Mouse (Mus musculus): ENCODE data around the gene Hcn3. TPM values are rescaled to one million over a fixed set of nuclear protein-coding genes. Genes with fewer than 3 reads are reported as not detected.

Hcn3 gene
- polyA plus RNA-seq, 1 experiment from 2014 or later, result 5.5 TPM

DNA sequence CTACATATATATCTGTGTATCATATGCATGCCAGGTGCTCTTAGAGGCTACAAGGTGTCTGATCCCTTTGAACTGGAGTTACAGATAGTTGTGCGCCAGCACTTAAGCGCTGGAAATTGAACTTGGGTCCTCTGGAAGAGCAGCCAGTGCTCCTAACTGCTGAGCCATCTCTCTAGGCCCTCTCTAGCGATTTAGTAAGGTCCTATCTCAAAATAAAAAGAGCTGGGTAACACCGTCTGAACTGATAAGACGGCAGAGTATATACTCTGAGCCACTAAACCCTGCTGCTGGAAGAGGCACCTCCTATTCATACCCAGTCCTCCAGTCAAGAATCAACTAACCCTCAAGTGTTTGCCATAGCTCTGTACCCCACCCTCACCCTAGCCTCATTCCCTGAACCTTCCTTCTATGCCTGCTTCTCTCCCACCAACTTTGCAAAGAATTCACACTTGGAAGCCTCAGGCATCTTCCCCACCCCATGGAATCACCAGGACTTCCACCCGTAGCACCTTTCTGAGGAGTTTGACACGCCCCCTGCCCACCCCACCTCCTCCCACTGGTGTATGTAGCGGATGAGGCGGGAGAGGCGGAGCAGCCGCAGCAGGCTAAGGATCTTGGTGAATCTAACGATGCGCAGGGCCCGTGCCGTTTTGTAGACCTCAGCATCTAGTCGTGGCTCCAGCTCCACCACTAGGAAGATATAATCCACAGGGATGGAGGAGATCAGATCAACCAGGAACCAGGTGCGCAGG is 7.7 kb downstream of the Hcn3 start:
- DNase-seq (ENCODE audit: extremely low spot score, low spot score), result no peak
- no peak overlapping the region for H3K27ac ChIP-seq
- 64% methylated on average over 17 of the region's 17 CpGs for WGBS
- peaks cover 51% of the 10 kb centered on the region for H3K27me3 ChIP-seq (ENCODE audit: poor library complexity, severe bottlenecking)
- no peaks in the 10 kb centered on the region for H3K36me3 ChIP-seq (replicated peaks)
- peaks cover 23% of the 10 kb centered on the region for H3K4me1 ChIP-seq
- H3K9me3 ChIP-seq, result no peaks in the 10 kb centered on the region
- H3K4me3 ChIP-seq, result no peak overlapping the region

DNA sequence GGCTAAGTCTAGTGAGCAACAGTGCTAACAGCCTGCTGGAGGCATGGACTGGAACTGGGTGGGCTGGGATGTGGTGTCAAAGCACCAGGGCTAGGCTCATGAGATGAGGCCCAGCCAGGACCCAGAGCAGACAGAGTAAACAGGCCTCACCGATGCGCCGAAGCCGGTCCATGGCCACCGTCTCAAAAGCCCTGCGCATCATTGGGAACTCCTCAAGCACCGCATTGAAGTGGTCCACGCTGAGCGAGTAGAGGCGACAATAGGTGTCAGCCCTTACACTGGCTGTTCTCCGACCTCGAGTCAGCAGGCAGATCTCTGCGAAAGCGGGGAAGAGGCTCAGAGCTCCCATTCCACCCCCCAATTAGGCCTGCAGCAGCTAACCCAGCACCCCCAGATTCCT is 11.4 kb downstream of the Hcn3 start:
- H3K27ac ChIP-seq, result no peak overlapping the region
- H3K27me3 ChIP-seq (ENCODE audit: poor library complexity, severe bottlenecking), result peaks cover 74% of the 10 kb centered on the region
- peaks cover 45% of the 10 kb centered on the region for H3K4me1 ChIP-seq
- H3K9me3 ChIP-seq, result no peaks in the 10 kb centered on the region
- no peaks in the 10 kb centered on the region for H3K36me3 ChIP-seq (replicated peaks)
- no peak for DNase-seq (ENCODE audit: extremely low spot score, low spot score)
- H3K4me3 ChIP-seq, result 0 out of 2 replicates have a peak overlapping the region, but pooled peaks have one; percentile 40
- WGBS, result 75% methylated on average over 14 of the region's 14 CpGs

DNA sequence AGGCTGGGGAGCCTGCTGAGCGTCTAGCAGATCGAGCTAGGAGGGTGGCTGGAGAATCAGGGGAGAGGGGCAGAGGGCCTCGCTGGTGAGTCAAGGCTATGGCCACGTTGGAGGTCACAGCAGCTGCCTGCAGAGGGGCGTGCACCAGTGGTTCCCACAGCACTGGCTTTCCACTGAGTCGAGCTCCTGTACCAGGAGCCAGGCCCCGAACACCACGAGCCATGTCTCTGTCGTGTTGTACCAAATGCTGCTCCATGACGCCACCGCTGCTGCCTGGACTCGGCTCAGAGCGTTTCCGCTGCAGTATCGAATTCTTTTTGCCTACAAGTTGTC is 12.1 kb downstream of the Hcn3 start:
- H3K4me3 ChIP-seq, result peak overlapping the region; percentile 40
- H3K27me3 ChIP-seq (ENCODE audit: poor library complexity, severe bottlenecking), result peaks cover 77% of the 10 kb centered on the region
- peak overlapping the region; percentile 56; the same call in 1 of the 2 replicates for H3K27ac ChIP-seq
- peaks cover 45% of the 10 kb centered on the region for H3K4me1 ChIP-seq
- peak; percentile 28 for DNase-seq (ENCODE audit: extremely low spot score, low spot score)
- 9% methylated on average over 15 of the region's 15 CpGs for WGBS
- H3K9me3 ChIP-seq, result no peaks in the 10 kb centered on the region
- H3K36me3 ChIP-seq (replicated peaks), result no peaks in the 10 kb centered on the region

DNA sequence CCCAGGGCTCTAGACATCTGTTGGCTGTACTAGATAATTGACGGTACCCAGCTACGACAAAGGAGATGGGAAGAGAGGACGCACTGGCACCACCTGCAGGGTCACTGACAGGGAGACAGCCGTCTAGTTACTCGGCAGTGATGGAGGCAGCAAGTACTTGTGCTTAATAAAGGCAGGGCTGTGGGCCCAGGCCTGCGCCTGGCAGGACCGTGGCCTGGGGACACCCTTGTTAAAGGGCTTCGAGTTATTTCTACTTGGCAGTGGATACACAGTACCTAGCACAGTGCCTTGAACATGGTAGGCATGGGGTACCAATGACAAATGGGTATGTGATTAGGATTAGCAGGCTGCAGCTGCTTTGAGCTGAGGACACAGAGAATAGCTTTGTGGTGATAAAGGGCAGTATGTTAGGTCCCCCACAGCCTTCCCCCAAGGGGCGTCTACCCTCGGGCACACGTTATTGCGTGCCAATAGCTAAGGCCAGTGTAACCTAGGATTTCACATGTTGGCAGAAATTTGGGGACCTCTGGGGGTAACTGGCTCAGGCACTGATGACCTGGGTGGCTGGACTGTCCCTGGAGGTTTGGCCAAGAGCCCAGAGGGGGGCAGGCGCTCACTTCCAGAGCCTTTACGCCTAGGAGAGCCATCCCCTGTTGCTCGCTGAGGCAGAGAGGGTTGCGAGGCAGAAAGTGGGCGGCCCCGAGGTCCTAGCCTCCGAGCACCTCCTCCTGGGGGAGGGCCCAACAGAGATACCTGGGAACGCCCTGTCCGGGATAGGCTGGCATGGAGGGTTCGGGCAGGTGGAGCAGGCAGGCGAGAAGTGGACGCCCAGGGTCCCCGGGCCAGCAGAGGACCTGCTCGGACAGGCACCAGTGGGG is 12.7 kb downstream of the Hcn3 start:
- peak overlapping the region; percentile 56; the same call in 1 of the 2 replicates for H3K27ac ChIP-seq
- peak overlapping the region; percentile 40 for H3K4me3 ChIP-seq
- peaks cover 41% of the 10 kb centered on the region for H3K4me1 ChIP-seq
- no peaks in the 10 kb centered on the region for H3K36me3 ChIP-seq (replicated peaks)
- WGBS, result 22% methylated on average over 26 of the region's 26 CpGs
- H3K9me3 ChIP-seq, result no peaks in the 10 kb centered on the region
- H3K27me3 ChIP-seq (ENCODE audit: poor library complexity, severe bottlenecking), result peaks cover 78% of the 10 kb centered on the region
- no peak for DNase-seq (ENCODE audit: extremely low spot score, low spot score)

DNA sequence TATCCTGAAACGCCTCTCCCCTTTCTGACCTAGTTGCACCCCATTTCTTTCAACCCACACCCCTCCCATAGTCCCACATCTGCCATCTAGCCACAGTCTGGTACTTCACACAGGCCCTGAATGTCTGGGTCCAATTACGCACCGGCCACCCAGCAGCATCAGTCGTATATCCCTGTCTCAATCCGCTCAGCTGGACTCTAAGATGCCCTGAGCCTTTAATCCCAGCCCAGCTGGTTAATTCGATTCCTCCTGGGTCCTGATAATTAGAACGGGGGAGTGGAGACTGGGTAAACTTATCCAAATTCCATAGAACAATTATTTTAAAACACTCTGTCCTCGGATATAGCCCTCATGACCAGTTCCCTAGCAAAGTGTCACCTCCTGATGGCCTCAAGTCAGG is 14.4 kb downstream of the Hcn3 start:
- H3K27me3 ChIP-seq (ENCODE audit: poor library complexity, severe bottlenecking), result peaks cover 66% of the 10 kb centered on the region
- 30% methylated on average over 8 of the region's 8 CpGs for WGBS

DNA sequence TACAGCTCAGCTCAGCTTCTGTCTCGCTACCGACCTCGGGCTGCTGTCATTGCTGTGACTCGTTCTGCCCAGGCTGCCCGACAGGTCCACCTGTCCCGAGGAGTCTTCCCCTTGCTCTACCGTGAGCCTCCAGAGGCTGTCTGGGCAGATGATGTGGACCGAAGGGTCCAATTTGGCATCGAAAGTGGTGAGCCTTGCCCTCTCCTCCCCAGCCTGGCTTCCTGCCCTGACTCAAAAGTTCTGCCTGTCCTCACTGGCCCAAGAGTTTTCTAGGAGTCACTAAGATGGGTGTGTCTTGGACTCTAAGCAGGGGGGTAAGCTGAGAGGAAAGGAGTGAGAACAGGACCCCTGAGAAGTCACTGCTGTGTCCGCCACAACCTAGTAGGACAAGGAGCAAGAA is 15.2 kb downstream of the Hcn3 start:
- no peak overlapping the region for H3K4me3 ChIP-seq
- H3K27ac ChIP-seq, result no peak overlapping the region
- no peaks in the 10 kb centered on the region; the same call in 1 of the 2 replicates for H3K36me3 ChIP-seq (replicated peaks)
- H3K4me1 ChIP-seq, result peaks cover 40% of the 10 kb centered on the region
- H3K9me3 ChIP-seq, result no peaks in the 10 kb centered on the region
- DNase-seq (ENCODE audit: extremely low spot score, low spot score), result no peak
- WGBS, result 82% methylated on average over 10 of the region's 10 CpGs
- peaks cover 58% of the 10 kb centered on the region for H3K27me3 ChIP-seq (ENCODE audit: poor library complexity, severe bottlenecking)

More for the DNA sequence above, 14.4 kb downstream of the Hcn3 start:
- no peak overlapping the region for H3K27ac ChIP-seq
- no peak overlapping the region for H3K4me3 ChIP-seq
- no peaks in the 10 kb centered on the region; the same call in 1 of the 2 replicates for H3K36me3 ChIP-seq (replicated peaks)
- H3K4me1 ChIP-seq, result peaks cover 41% of the 10 kb centered on the region
- H3K9me3 ChIP-seq, result no peaks in the 10 kb centered on the region
- DNase-seq (ENCODE audit: extremely low spot score, low spot score), result no peak

DNA sequence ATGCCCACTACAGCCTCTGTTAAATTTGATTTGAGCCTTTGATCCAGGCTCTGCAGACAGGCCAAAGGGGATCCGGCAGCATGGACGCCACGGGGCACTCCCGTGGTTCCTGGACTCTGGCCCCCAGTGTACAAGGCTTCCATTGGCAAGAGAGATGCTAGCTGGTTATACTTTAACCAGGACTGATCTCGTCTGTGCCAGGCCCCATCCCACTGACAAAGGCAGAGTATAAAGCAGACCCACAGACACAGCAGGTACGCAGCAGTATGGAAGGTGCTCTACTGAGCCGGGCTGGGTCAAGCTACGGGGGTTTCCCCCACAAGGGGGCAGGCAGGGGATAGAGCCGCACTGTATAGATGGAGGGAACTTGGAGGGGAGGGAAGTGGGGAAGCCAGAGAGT is 23.6 kb downstream of the Hcn3 start:
- WGBS, result 39% methylated on average over 9 of the region's 9 CpGs
- Histone ChIP-seq H3K4me3 (peak overlapping the region; percentile 16), H3K36me3 (replicated peaks) (no peaks in the 10 kb centered on the region; the same call in 1 of the 2 replicates), H3K27me3 (ENCODE audit: poor library complexity, severe bottlenecking) (peaks cover 35% of the 10 kb centered on the region), H3K9me3 (no peaks in the 10 kb centered on the region), H3K27ac (peak overlapping the region; percentile 67), H3K4me1 (peaks cover 10% of the 10 kb centered on the region)
- no peak for DNase-seq (ENCODE audit: extremely low spot score, low spot score)

DNA sequence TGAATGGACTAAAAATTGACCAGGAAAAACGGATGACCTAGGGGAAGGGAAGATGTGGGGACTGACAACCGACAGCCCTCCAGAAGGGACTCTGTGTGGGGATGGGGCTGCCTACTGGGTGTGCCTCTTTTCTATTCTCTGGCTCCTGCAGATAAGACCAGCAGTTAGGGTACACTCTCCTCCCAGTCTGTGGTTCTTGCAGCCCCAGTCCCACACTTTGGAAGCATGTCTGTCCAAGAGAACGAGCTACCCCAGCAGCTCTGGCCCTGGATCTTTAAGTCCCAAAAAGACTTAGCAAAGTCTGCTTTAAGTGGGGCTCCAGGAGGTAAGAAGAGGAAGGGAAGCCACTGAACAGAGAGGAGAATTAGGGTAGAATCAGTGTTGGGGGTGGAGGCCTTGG is 24.0 kb downstream of the Hcn3 start, which contains the start of gene Pklr:
Pklr (plus strand) TSS at position 185 of the 400 bp plus-strand sequence.
- peaks cover 10% of the 10 kb centered on the region for H3K4me1 ChIP-seq
- WGBS, result 63% methylated on average over 3 of the region's 3 CpGs
- H3K27me3 ChIP-seq (ENCODE audit: poor library complexity, severe bottlenecking), result peaks cover 35% of the 10 kb centered on the region
- peak within 1 kb of the TSS; percentile 67 for H3K27ac ChIP-seq
- DNase-seq (ENCODE audit: extremely low spot score, low spot score), result no peak
- H3K36me3 ChIP-seq (replicated peaks), result no peaks in the 10 kb centered on the region
- H3K9me3 ChIP-seq, result no peaks in the 10 kb centered on the region
- H3K4me3 ChIP-seq, result peak within 1 kb of the TSS; percentile 16

DNA sequence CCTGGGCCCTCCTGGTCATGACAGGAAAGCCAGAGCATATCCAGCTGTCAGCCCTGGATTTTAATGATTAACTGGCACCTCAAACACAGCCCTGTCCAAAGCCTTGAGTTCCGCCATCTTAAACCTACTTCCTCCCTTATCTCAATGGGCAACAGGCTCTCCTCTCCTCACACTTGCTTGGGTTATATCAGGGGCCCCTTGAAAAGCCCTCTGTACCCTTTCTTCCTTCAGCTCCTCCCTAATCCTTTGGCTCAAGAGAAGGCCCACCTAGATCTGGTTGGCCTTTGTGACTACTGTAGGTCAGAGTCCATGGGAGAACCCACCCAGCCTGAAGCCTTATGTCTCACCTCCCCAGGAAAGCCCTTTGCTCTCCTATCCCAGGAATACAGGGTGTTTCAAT is 26.2 kb downstream of the Hcn3 start:
- WGBS, result 92% methylated on average over 1 of the region's 1 CpGs
- peaks cover 14% of the 10 kb centered on the region for H3K4me1 ChIP-seq
- H3K27ac ChIP-seq, result peak overlapping the region; percentile 21; the same call in 1 of the 2 replicates
- no peaks in the 10 kb centered on the region for H3K36me3 ChIP-seq (replicated peaks)
- H3K27me3 ChIP-seq (ENCODE audit: poor library complexity, severe bottlenecking), result peaks cover 35% of the 10 kb centered on the region
- no peaks in the 10 kb centered on the region for H3K9me3 ChIP-seq
- no peak overlapping the region for H3K4me3 ChIP-seq
- no peak for DNase-seq (ENCODE audit: extremely low spot score, low spot score)

DNA sequence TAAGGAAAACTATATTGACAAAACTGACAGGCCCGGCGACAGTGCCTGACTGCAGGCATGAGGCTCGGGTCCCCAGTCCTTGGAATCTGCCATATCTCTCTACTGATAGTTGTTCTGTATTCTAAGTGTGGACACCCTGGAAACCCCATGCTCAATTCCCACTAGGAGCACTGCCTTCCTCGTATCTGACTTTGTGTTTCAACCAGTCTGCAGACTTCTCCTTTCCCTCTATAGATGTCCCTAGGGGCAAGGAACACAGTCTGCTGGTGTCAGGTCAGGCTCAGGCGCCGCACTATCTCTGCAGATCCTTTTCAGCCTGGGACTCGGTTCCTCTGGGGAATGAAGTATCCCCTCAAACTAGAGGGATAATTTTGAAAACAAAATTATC is 26.9 kb downstream of the Hcn3 start:
- 87% methylated on average over 7 of the region's 7 CpGs for WGBS
- Histone ChIP-seq H3K36me3 (replicated peaks) (no peaks in the 10 kb centered on the region), H3K4me3 (no peak overlapping the region), H3K27ac (peak overlapping the region; percentile 31; the same call in 1 of the 2 replicates), H3K9me3 (no peaks in the 10 kb centered on the region), H3K27me3 (ENCODE audit: poor library complexity, severe bottlenecking) (peaks cover 35% of the 10 kb centered on the region), H3K4me1 (peaks cover 15% of the 10 kb centered on the region)
- no peak for DNase-seq (ENCODE audit: extremely low spot score, low spot score)

DNA sequence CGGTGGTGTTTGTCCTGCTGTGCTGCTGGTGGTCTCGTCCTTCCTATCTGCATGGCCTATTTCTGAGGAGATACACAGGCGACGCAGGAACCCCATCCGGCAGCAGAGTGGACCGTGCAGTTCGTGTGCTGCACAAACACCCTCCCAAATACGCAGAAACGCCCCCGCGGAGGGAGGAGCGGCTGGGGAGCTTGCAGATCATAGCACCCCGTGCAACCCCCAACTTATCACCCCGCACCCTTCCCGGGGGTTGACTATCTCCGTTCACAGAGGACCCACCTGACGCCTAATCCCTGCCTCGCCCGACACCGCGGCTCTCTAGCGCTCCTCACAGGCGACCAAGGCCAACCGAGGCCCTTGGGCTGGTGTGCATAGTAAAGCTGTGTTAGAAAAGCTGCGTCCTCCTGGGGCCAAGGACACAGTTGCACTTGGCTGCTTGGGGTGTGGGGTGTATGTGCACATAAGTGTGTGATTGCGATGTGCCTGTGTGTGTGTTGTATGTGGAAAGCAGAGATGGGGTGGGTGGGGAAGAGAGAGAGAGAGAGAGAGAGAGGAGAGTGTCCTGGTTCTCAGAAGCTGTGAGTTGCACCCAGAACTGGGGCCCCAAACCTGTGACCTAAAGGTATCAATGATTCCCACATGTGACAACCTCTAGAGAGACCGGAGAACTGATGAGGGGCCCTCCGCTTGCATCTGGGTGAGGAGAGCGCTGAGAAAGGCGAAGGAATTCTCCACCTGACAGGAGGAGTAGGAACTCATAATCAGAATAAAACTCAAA is 27.5 kb downstream of the Hcn3 start:
- Histone ChIP-seq H3K36me3 (replicated peaks) (no peaks in the 10 kb centered on the region), H3K27me3 (ENCODE audit: poor library complexity, severe bottlenecking) (peaks cover 35% of the 10 kb centered on the region), H3K9me3 (no peaks in the 10 kb centered on the region), H3K4me1 (peaks cover 15% of the 10 kb centered on the region), H3K27ac (peak overlapping the region; percentile 48), H3K4me3 (peak overlapping the region; percentile 48)
- 15% methylated on average over 30 of the region's 30 CpGs for WGBS
- peak; percentile 46 for DNase-seq (ENCODE audit: extremely low spot score, low spot score)

DNA sequence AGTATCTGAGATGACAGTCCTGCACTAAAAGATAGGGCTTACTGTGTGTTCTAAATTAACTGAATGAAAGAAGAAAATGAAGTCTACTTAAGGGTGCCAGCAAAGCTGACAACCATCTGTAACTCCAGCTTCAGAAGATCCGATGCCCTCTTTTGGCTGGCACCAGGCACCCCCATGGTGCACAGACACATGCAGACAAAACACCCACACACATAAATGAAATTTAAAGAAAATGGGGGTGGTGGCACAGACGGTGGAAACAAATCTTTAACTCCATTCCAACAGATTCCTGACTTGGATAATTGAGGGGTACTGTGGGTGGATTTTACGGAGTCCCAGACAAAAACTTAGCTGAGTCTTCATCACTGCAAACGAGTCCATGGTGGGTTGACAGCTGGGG is 28.2 kb downstream of the Hcn3 start:
- Histone ChIP-seq H3K9me3 (no peaks in the 10 kb centered on the region), H3K27ac (peak overlapping the region; percentile 48), H3K36me3 (replicated peaks) (no peaks in the 10 kb centered on the region), H3K4me1 (peaks cover 15% of the 10 kb centered on the region), H3K4me3 (peak overlapping the region; percentile 48), H3K27me3 (ENCODE audit: poor library complexity, severe bottlenecking) (peaks cover 35% of the 10 kb centered on the region)
- no peak for DNase-seq (ENCODE audit: extremely low spot score, low spot score)
- WGBS, result 57% methylated on average over 4 of the region's 4 CpGs
